Mouse (Mus musculus) natural killer cell, adult 2 months (primary cell): ENCODE results near the gene Aanat.
A peak's percentile ranks its signal among the peaks of the same experiment; 100 is the strongest.
"Not testable (repeated sequence)": the region's sequence is repeated elsewhere in the genome, so short reads cannot be mapped to it uniquely, and the experiment has no call there.

Experiments used
- DNase-seq, 2 experiments: peaks; one replicate each; pipeline ENCODE4 v3.0.0; 2022; ENCODE audit warnings: low spot score in 2 of 2

Aanat gene

GRCm38 (mm10) chr11:116628712-116629111, 42.5 kb downstream of the Aanat start:
- DNase-seq: peak; percentile 78 to 85

GRCm38 (mm10) chr11:116629472-116629871, 43.2 kb downstream of the Aanat start:
- DNase-seq: no peak

- no peak for DNase-seq
These were observed 44.1 kb downstream of the Aanat start for GRCm38 (mm10) chr11:116630171-116630965.

- no peak for DNase-seq
These were observed 46.7 kb downstream of the Aanat start for GRCm38 (mm10) chr11:116632962-116633361.

- not testable (repeated sequence) for DNase-seq
These were observed 50.4 kb downstream of the Aanat start for GRCm38 (mm10) chr11:116636607-116637006.

GRCm38 (mm10) chr11:116641168-116641567, 54.9 kb downstream of the Aanat start:
- no peak for DNase-seq

- no peak for DNase-seq
These were observed 55.5 kb downstream of the Aanat start for GRCm38 (mm10) chr11:116641731-116642130.

- peak; percentile 68 to 82 for DNase-seq
These were observed 56.7 kb downstream of the Aanat start for GRCm38 (mm10) chr11:116642681-116643578.

- no peak for DNase-seq
These were observed 57.5 kb downstream of the Aanat start for GRCm38 (mm10) chr11:116643579-116644224.

GRCm38 (mm10) chr11:116644225-116645112, 58.2 kb downstream of the Aanat start:
- no peak for DNase-seq

- no peak for DNase-seq
These were observed 59.3 kb downstream of the Aanat start for GRCm38 (mm10) chr11:116645446-116646110.

- no peak for DNase-seq
These were observed 59.9 kb downstream of the Aanat start for GRCm38 (mm10) chr11:116646136-116646535.

GRCm38 (mm10) chr11:116646771-116647170, 60.5 kb downstream of the Aanat start:
- DNase-seq: no peak
